Mouse (Mus musculus) hindbrain, embryonic 16.5 days (tissue): Measurements from ENCODE around the gene Ankk1. TPM values are rescaled to one million over a fixed set of nuclear protein-coding genes. Genes with fewer than 3 reads are reported as not detected.

Experiments used
- ATAC-seq: fragments of 200-750 bp; cut with Nextera tagmentation; 2 replicates; pipeline ENCODE4 v1.8.0; 2017; ENCODE audit warnings: moderate TSS enrichment, moderate library complexity
- H3K27ac ChIP-seq: fragments of 300-500 bp; sonication (generic); 2 replicates; pipeline ENCODE4 v1.5.1; 2014; ENCODE audit warnings: low read depth, mild to moderate bottlenecking, control low read depth, low read length, moderate library complexity
- H3K27me3 ChIP-seq: fragments of 300-500 bp; sonication (generic); replicated peaks from 2 replicates; pipeline ENCODE4 v1.6.1; 2014; ENCODE audit warnings: low read length; ENCODE audit not compliant: control insufficient read depth, insufficient read depth
- H3K36me3 ChIP-seq: fragments of 300-500 bp; sonication (generic); 2 replicates; pipeline ENCODE4 v1.6.1; 2014; ENCODE audit warnings: mild to moderate bottlenecking, low read length, moderate library complexity, mixed read lengths; ENCODE audit not compliant: control insufficient read depth, insufficient read depth
- H3K4me1 ChIP-seq: fragments of 300-500 bp; sonication (generic); 2 replicates; pipeline ENCODE4 v1.6.1; 2014; ENCODE audit warnings: low read depth, low read length; ENCODE audit not compliant: control insufficient read depth, insufficient read depth
- H3K4me2 ChIP-seq: fragments of 300-500 bp; sonication (generic); 2 replicates; pipeline ENCODE4 v1.6.1; 2014; ENCODE audit warnings: mild to moderate bottlenecking, low read length, control low read depth, moderate library complexity
- H3K4me3 ChIP-seq: fragments of 300-500 bp; sonication (generic); 2 replicates; pipeline ENCODE4 v1.5.1; 2014; ENCODE audit warnings: mild to moderate bottlenecking, low read length, control low read depth, moderate library complexity
- H3K9ac ChIP-seq: fragments of 300-500 bp; sonication (generic); 2 replicates; pipeline ENCODE4 v1.6.1; 2014; ENCODE audit warnings: low read depth, mild to moderate bottlenecking, control low read depth, low read length, moderate library complexity
- H3K9me3 ChIP-seq: fragments of 300-500 bp; sonication (generic); 2 replicates; pipeline ENCODE4 v1.6.1; 2014; ENCODE audit warnings: mild to moderate bottlenecking, low read length, moderate library complexity; ENCODE audit not compliant: control insufficient read depth
- WGBS: fragments of 180-500 bp; shearing (Covaris S2); extraction: QIAGEN DNeasy Blood & Tissue Kit; methylation state at CpG from one replicate; pipeline ENCODE4 v1.1.7; 2014; 5-methylcytosine and 5-hydroxymethylcytosine counted together
- polyA plus RNA-seq: library from polyadenylated mRNA; unstranded; fragments of >200 nt; fragmentation: Nextera tagmentation; extraction: Ambion mirVana; gene quantifications from 2 replicates; pipeline ENCODE4 v1.2.1, GENCODE M21; 2015

Gene Ankk1
- polyA plus RNA-seq, 1 experiment from 2014 or later: not detected

GRCm38 (mm10) chr9:49379962-49380361 lies 46.9 kb downstream of the Ankk1 start:
- Histone ChIP-seq H3K4me3 (no peak overlapping the region), H3K36me3 (no peaks in the 10 kb centered on the region), H3K4me1 (no peaks in the 10 kb centered on the region), H3K27ac (no peak overlapping the region), H3K9me3 (no peaks in the 10 kb centered on the region), H3K4me2 (no peak overlapping the region), H3K9ac (no peak overlapping the region), H3K27me3 (no peaks in the 10 kb centered on the region)
- no peak for ATAC-seq
- WGBS: 85% methylated on average over 4 of the region's 4 CpGs

- 78% methylated on average over 2 of the region's 2 CpGs for WGBS
- no peaks in the 10 kb centered on the region for H3K27me3 ChIP-seq
- H3K4me3 ChIP-seq: no peak overlapping the region
- no peak for ATAC-seq
- H3K4me1 ChIP-seq: no peaks in the 10 kb centered on the region
- H3K9ac ChIP-seq: no peak overlapping the region
- no peak overlapping the region for H3K4me2 ChIP-seq
- no peaks in the 10 kb centered on the region for H3K36me3 ChIP-seq
- no peaks in the 10 kb centered on the region for H3K9me3 ChIP-seq
- H3K27ac ChIP-seq: no peak overlapping the region
These were observed 52.9 kb downstream of the Ankk1 start for GRCm38 (mm10) chr9:49373946-49374345.

- no peaks in the 10 kb centered on the region for H3K9me3 ChIP-seq
- no peaks in the 10 kb centered on the region for H3K36me3 ChIP-seq
- no peak overlapping the region for H3K27ac ChIP-seq
- H3K27me3 ChIP-seq: no peaks in the 10 kb centered on the region
- no peak overlapping the region for H3K4me3 ChIP-seq
- no peaks in the 10 kb centered on the region for H3K4me1 ChIP-seq
- H3K4me2 ChIP-seq: no peak overlapping the region
- no peak overlapping the region for H3K9ac ChIP-seq
- WGBS: 21% methylated on average over 5 of the region's 5 CpGs
- ATAC-seq: no peak
These were observed 61.1 kb downstream of the Ankk1 start for GRCm38 (mm10) chr9:49365763-49366162.

Other genes with a start within 250 kb of the Ankk1 start
- not detected in 2 replicates for gene Gm4894, start 176.5 kb downstream of the Ankk1 start, polyA plus RNA-seq
- gene Drd2, start 86.4 kb downstream of the Ankk1 start, polyA plus RNA-seq: 2.4 and 6.3 TPM in 2 replicates
- gene Ttc12, start 59.2 kb upstream of the Ankk1 start, polyA plus RNA-seq: 2.1 and 2.6 TPM in 2 replicates